Mouse (Mus musculus) CD8-positive naive resting alpha-beta T cell, adult 2 months (primary cell): ENCODE measurements around the gene Amz2.
A peak's percentile ranks its signal among the peaks of the same experiment; 100 is the strongest.

ENCODE experiments used
- DNase-seq, 2 experiments: peaks; one replicate each; pipeline ENCODE4 v3.0.0; 2022; ENCODE audit warnings: low read depth in 2 of 2, low spot score in 2 of 2

Gene Amz2

DNA sequence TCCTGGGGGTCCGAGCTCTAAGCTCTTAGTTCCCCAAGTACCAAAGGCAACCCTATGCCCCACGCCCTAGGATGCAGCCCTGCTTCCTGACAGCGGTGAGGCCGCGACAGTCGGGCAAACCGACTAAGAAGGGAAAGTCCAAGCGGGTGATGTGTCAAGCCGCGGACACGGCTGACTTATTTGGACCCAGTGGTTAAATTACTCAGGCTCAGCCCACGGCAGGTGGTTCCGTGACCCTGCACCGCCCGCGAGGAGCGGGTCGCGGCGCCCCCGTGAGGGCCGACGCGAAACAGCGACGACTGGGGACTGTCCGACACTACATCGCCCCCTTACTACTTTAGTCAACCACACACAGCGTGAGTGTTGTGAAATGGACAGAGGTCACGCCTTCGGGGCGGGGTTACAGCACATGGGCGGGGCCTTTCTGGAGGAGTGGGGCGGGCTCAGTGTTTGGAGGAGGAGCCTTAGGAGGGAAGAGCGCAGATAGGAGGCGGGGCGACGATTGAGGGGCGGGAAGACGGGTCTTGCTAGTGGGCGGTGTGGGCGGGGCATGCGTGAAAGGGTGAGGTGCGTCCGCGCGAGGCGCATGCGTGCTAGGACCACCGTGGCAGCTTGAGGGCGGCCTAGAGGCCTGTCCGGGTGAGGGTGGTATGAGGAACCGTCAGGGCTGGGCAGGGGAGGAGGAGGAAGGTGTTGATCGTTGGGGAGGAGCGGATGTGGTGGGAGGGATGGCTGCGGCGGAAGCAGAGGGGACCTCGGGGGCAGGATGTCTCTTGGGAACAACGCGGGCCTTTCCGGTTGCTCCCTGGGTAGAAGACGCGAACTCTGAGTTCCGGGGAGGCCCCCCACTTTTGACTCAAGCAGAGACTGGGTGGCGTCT, at the start of gene Amz2:
TSS of gene Amz2 (plus strand) at position 555 of the 880 bp plus-strand sequence.
- peak; percentile 99 to 100 for DNase-seq

DNA sequence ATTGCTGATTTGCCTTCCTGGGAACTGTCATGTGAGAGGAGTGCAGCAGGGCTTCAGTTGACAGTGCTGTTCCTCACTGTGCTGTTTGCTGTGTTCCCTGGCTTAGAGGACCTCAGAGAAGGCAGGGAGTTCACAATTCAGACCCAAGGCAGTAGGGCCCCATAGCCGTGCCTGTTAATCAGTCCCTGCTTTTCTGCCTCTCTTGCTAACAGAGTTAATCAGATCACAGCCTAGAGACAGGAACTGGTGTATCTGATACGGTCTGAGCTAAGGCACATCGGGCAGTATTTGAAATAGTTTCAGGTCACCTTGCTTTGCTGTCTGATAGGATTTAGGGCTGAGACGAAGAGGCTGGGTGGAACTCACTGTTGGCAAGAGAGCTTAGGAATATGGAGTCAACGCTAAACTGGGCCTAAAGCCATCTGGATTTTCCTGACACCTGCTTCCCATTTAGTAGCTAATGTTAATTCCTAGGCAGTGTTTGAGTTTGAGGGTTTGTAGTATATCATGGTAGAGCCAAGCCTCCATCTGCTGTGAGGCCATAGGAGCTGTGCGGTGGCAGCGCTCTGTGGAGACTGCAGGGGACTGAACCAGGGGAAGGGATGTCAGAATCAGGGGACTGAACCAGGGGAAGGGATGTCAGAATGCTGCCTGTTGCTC, 49.1 kb upstream of the Amz2 start:
- DNase-seq = no peak

GRCm38 (mm10) chr11:109377477-109377876, 48.3 kb upstream of the Amz2 start:
- DNase-seq = no peak

DNA sequence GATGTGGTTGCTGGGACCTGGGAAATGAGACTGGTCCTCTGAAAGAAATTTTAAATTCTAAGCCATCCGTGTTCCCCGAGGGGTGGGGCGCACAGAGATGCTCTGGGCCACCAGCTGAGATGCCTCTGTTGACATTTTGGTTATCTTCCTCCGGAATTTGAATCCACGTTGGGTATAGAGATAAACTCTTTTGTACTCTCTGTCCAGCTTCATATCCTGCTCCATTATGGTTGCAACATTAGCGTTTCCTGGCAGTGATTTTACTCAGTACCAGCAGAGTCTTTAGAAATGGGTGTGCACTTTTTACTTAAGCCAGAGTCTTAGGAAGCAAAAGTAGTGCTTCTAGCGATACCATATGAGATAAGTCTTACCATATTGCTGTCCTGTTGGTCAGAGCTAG, 47.7 kb upstream of the Amz2 start:
- no peak for DNase-seq

DNA sequence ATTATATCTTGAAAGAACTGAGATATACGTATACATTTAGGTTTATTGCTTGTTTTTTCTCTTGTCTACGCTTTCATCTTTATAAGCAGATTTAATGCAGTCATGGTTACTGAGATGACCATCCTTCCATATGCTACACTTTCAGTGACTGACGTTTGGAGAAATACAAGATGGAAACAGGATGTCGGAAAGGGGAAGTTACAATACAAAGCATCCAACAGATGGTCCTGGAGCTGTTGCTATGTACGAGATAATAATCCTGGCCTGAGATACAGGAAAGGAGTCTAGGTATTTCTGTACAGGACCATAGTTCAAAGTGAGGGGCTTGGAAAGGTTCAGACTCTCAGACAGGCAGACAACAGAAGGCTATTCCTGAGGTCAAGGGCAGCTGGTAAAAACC, 45.1 kb upstream of the Amz2 start:
- no peak for DNase-seq

GRCm38 (mm10) chr11:109385296-109385695, 40.5 kb upstream of the Amz2 start:
- no peak for DNase-seq

GRCm38 (mm10) chr11:109389046-109389445, 36.7 kb upstream of the Amz2 start:
- DNase-seq = no peak

DNA sequence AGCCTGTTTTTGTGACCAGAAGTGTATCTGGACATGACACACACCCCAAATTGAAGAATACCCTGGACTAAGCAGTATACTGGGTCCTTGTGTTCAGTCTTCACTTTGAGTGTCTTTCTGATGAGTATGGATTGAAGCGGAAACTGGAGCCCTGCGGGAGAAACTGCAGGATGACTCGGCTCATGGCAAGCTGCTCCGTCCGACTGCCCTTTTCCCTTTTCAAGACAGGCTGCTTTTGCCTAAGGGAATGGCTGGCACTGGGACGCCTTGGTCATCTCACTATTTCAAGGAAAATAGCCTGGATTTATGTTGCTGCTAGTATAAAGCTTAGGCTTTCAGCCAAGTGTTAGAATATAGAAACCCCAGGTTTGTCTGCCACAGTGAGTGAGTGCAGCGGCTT, 34.5 kb upstream of the Amz2 start:
- DNase-seq = no peak

DNA sequence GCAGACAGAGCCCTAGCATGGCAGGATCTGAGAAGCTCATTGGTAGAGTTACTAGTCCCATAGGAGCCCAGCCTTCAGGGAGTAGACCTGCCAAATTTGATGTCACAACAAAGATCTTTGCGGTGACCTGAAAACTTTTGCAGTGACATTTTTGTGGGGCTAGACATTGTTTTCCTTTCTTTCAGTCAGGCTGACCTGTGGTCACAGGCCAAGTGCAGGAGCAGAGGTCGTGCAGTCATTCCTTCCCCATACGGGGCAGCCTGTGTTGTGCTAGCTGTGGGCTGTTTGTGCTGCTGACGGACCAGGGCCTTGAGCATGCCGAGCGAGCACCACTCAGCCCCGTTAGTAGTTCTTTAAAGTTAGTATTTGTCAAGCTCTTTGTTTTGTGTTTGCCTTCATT, 34.0 kb upstream of the Amz2 start:
- no peak for DNase-seq

DNA sequence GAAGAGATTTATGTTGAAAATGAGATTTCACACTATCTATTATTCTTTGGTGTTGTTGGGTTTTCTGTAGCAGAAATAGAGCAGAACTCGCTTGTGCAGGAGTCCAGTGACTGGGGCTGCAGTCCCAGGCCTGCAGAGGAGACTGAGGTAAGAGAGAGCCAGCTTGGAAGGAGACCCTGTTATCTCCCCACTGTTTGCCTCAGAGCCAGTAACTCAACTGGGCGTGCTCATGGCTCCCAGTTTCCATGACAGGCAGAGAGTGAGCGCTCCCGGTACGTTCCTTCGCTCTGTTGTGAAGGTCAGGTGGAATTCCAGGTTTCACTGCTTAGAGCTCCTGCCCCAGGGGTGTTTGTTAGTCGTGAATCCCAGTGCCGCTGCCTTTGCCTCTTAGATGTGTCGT, 33.1 kb upstream of the Amz2 start:
- DNase-seq = no peak

DNA sequence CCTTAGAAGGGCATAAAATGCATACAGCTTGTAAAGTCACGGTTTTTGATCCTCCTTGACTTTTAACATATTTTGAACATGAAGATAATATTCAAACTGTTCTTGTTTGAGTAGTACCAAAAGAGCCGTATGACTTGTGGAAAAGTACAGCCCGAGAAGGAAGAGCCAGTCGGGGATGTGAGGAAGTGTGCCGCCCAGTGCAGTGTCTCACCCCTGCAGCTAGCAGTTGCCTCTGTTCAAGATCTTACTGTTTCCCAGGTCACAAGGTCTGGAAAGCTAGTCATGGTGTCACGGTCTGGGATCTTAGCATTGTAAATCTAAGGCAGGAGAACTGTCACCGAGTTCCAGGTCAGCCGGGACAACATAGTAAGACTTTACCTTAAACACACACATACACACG, 31.0 kb upstream of the Amz2 start:
- DNase-seq = no peak

- no peak for DNase-seq
Measured at GRCm38 (mm10) chr11:109395291-109395690, 30.5 kb upstream of the Amz2 start.

DNA sequence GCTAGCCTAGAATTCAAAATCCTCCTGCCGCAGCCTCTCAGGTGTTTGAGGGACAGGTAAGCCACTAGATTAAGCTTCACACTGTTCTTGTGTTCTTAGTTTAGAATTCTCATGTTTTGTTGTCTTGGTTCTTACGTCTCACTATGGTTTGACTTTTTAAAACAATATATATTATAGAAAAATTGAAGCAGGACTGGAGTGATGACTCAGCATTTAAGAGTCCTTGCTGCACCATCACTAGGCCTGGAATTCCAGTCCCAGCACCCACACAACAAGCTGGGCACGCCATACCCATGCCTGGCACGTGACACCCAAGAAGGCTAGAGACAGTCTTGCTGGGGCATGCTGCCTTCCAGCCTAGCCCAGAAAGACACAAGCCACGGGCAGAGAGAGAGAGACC, 19.3 kb upstream of the Amz2 start:
- DNase-seq = no peak

DNA sequence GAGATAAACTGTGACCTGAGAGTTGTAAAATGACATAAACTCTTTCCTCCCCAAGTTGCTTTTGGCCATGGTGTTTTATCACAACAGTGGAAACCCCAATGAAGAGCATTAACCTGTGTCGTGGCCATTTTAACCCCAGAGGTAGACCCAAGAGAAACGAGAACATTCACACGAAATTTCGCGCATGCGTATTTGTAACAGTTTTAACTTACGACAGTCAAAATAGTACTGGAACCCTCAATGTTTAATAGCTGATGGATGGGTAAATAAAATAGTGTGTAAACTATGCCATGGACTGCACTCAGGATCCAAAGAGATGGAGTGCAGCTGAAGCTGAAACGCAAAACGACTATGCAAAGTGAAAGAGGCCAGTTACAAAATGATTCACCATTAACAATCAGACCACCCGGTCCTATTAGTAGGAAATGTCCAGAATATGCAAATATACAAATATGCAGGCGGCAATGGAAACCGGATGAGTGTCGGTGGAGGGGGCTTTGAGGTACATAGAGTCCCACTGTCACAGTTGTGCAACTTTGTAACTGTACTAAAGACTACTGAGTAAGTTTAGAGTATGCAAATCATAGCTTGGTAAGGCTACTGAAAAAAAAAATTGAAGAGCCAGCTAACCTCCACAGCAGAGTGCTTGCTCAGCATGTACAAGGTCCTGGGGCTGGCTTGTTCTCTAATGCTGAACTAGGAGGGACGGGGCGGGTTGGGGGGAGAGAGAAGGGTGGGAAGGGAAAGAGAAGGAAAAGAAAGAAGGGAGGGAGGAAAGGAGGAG, 15.4 kb upstream of the Amz2 start:
- no peak for DNase-seq

DNA sequence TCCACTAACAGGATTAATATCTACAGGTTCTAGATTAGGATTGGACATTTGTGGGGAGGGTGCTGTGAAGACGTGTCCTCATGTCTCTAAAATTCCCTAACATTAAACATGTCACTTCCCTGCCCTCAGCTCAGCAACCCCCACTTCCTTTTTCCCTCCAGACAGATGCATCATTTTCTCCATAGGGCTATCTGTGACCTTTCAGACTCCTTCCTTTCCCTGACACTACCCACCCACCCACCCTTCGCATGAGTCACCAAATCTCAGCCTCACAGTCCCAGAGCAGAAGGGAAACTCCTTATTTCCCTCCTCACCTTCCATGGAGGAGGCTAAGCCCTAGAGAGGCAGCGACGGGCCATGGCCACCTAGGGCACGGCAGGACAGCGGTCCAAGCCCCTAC, 12.1 kb upstream of the Amz2 start, which contains the start of gene 9930022D16Rik:
TSS of gene 9930022D16Rik (plus strand) at position 301 of the 400 bp plus-strand sequence.
- DNase-seq = no peak

- DNase-seq = no peak
Measured at GRCm38 (mm10) chr11:109414802-109415201, 10.9 kb upstream of the Amz2 start.

GRCm38 (mm10) chr11:109416709-109417420, 8.9 kb upstream of the Amz2 start:
- DNase-seq = no peak

DNA sequence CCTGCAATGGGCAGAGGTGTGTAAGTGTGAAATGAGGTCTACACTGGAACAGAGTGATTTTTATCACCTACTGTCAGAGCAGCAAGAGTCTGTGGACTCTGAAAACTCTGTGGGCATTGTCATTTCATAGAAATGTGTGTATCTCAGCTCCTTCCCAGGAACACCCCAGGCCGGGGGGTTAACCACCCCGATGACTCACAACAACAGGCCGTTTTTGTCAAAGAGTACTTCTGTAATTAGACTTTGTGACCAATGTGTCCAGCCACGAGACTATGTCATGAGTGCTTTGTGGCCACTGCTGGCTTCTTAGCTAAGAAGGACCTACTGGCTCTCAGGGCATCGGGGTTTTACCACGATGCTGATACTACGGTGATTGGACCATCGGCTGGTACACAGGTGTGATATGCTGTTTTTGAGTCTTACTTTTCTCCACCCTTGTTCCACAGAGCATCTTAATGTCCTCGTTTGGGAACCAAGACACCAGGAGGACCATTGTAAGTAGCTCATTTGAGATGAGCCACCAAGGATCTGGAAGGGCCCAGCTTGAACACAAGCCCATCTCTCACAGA, 8.2 kb upstream of the Amz2 start:
- no peak for DNase-seq

DNA sequence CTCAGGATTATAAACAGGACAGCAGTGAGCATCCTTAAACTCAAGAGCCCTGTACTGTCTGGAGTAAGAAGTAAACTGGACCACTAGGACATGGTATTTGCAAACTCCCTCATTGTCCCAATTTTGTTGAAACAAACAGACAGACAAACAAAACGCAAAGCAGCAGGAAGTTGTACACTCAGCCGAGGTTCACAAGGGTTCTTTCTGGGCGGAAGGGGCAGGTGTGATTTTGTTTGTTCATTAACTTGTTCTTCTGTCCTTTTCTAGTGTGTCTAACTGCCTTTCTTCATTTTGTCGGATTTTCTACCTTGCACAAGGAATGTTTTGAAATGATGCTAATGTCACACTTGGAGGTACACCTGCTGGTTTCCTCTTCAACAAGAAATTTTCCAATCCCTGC, 6.3 kb upstream of the Amz2 start:
- DNase-seq = no peak

GRCm38 (mm10) chr11:109419961-109420566, 5.7 kb upstream of the Amz2 start:
- peak; percentile 75 to 83 for DNase-seq
